Mouse (Mus musculus) large intestine, adult 2 months (tissue): ENCODE results near the gene Copz2. TPM values are rescaled to one million over a fixed set of nuclear protein-coding genes. Genes with fewer than 3 reads are reported as not detected.
"Not testable (repeated sequence)": the region's sequence is repeated elsewhere in the genome, so short reads cannot be mapped to it uniquely, and the experiment has no call there.

Source experiments
- DNase-seq: peaks from one replicate; pipeline ENCODE4 v3.0.0-alpha.2; 2012; ENCODE audit warnings: low read depth, low spot score
- WGBS: fragments of 180-500 bp; shearing (Covaris S2); methylation state at CpG from one replicate; pipeline ENCODE4 v1.1.7; 2018; 5-methylcytosine and 5-hydroxymethylcytosine counted together
- polyA plus RNA-seq: library from polyadenylated mRNA; depleted of rRNA; stranded (reverse); fragments of >200 nt; gene quantifications from 2 replicates; pipeline ENCODE4 v1.2.3, GENCODE M21; 2012; rRNA removed

Copz2 gene
- polyA plus RNA-seq: 13.4 and 16.9 TPM in 2 replicates

- WGBS: 3% methylated on average over 60 of the region's 60 CpGs
- no peak for DNase-seq
Measured at GRCm38 (mm10) chr11:96849681-96850467, at the start of gene Copz2. Gene Copz2 (plus strand): TSS chr11:96849870.

GRCm38 (mm10) chr11:96805606-96806005 is 44.1 kb upstream of the Copz2 start:
- WGBS: 89% methylated on average over 5 of the region's 5 CpGs
- DNase-seq: no peak

- 34% methylated on average over 1 of the region's 1 CpGs for WGBS
- DNase-seq: no peak
Measured at GRCm38 (mm10) chr11:96808066-96808465, 41.6 kb upstream of the Copz2 start.

- 87% methylated on average over 6 of the region's 6 CpGs for WGBS
- no peak for DNase-seq
Measured at GRCm38 (mm10) chr11:96809562-96810235, 40.0 kb upstream of the Copz2 start.

- 89% methylated on average over 1 of the region's 1 CpGs for WGBS
- DNase-seq: not testable (repeated sequence)
Measured at GRCm38 (mm10) chr11:96811188-96811587, 38.5 kb upstream of the Copz2 start.

GRCm38 (mm10) chr11:96813455-96813854 is 36.2 kb upstream of the Copz2 start:
- WGBS: 88% methylated on average over 4 of the region's 4 CpGs
- DNase-seq: no peak

GRCm38 (mm10) chr11:96813920-96814319 is 35.8 kb upstream of the Copz2 start:
- WGBS: 85% methylated on average over 5 of the region's 5 CpGs
- DNase-seq: no peak

GRCm38 (mm10) chr11:96814443-96814842 is 35.2 kb upstream of the Copz2 start:
- 35% methylated on average over 2 of the region's 2 CpGs for WGBS
- no peak for DNase-seq

GRCm38 (mm10) chr11:96815895-96816294 is 33.8 kb upstream of the Copz2 start:
- DNase-seq: no peak
- 100% methylated on average over 2 of the region's 2 CpGs for WGBS

- 85% methylated on average over 1 of the region's 1 CpGs for WGBS
- DNase-seq: no peak
Measured at GRCm38 (mm10) chr11:96816494-96816893, 33.2 kb upstream of the Copz2 start.

GRCm38 (mm10) chr11:96816979-96817378 is 32.7 kb upstream of the Copz2 start:
- 87% methylated on average over 5 of the region's 5 CpGs for WGBS
- DNase-seq: no peak

GRCm38 (mm10) chr11:96818128-96818710 is 31.5 kb upstream of the Copz2 start:
- no peak for DNase-seq
- WGBS: 79% methylated on average over 8 of the region's 8 CpGs

- no peak for DNase-seq
- 84% methylated on average over 10 of the region's 10 CpGs for WGBS
Measured at GRCm38 (mm10) chr11:96821956-96822355, 27.7 kb upstream of the Copz2 start.

GRCm38 (mm10) chr11:96822675-96823470 is 26.8 kb upstream of the Copz2 start:
- DNase-seq: no peak

GRCm38 (mm10) chr11:96823471-96823837 is 26.2 kb upstream of the Copz2 start:
- 27% methylated on average over 13 of the region's 13 CpGs for WGBS
- DNase-seq: no peak

More at GRCm38 (mm10) chr11:96822675-96823470, 26.8 kb upstream of the Copz2 start:
- 26% methylated on average over 4 of the region's 4 CpGs for WGBS

- DNase-seq: peak; percentile 62
- WGBS: 1% methylated on average over 26 of the region's 26 CpGs
Measured at GRCm38 (mm10) chr11:96823880-96824782, 25.5 kb upstream of the Copz2 start.

GRCm38 (mm10) chr11:96824783-96825495 is 24.7 kb upstream of the Copz2 start:
- 39% methylated on average over 7 of the region's 7 CpGs for WGBS
- no peak for DNase-seq

- no peak for DNase-seq
- WGBS: 37% methylated on average over 2 of the region's 2 CpGs
Measured at GRCm38 (mm10) chr11:96826481-96826880, 23.2 kb upstream of the Copz2 start.
